Mouse (Mus musculus) testis, adult 2 months (tissue): ENCODE data around the gene Fcrl6.

ENCODE experiments used
- CTCF ChIP-seq: fragments of 200-500 bp; IDR thresholded peaks from 2 replicates; pipeline ENCODE4 v1.5.1; 2012; ENCODE audit warnings: low read depth, mild to moderate bottlenecking, inconsistent platforms, low read length, moderate library complexity; ENCODE audit not compliant: control insufficient read depth, insufficient read depth, insufficient replicate concordance
- POLR2A ChIP-seq: fragments of 200-500 bp; IDR thresholded peaks from 2 replicates; pipeline ENCODE4 v1.6.1; 2012; ENCODE audit warnings: low read depth, mild to moderate bottlenecking, inconsistent platforms, low read length, moderate library complexity; ENCODE audit not compliant: control insufficient read depth

DNA sequence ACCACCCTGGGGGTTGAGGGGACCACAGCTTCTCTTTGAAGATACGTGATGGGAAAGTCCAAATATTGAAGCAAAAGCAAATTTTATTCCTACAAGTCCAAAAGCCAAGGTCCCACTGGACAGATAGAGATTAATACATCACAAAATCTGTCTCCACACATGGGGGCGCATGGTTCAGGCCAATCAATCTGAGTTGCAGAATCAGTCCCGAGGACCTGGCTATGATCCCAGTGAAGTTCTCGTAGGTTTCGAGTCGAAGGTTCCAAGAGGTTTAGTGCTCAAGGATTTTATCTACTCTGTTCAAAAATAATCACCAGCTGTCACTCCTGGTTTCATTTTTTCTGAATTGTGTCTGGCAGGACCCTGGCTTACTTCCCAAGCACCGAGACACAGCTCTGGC lies 51.3 kb downstream of the Fcrl6 start:
- TF ChIP-seq CTCF, result no peak
- TF ChIP-seq POLR2A, result no peak
